Mouse (Mus musculus) bone marrow, adult 2 months (tissue): ENCODE measurements at regions not wholly inside any gene's neighbourhood (a gene's known extent, or its start where the extent isn't known, plus 50 kb on each side); places are given as distances from the start of the nearest gene placed in this dataset.

Source experiments
- CTCF ChIP-seq: fragments of 200-500 bp; IDR thresholded peaks from 2 replicates; pipeline ENCODE4 v1.5.1; 2011; ENCODE audit warnings: low read length, control low read depth; ENCODE audit not compliant: control insufficient read depth, insufficient read depth
- POLR2A ChIP-seq: fragments of 200-500 bp; IDR thresholded peaks from 2 replicates; pipeline ENCODE4 v1.6.1; 2011; ENCODE audit warnings: low read depth, mild to moderate bottlenecking, control low read depth, low read length, borderline replicate concordance; ENCODE audit not compliant: control insufficient read depth

DNA sequence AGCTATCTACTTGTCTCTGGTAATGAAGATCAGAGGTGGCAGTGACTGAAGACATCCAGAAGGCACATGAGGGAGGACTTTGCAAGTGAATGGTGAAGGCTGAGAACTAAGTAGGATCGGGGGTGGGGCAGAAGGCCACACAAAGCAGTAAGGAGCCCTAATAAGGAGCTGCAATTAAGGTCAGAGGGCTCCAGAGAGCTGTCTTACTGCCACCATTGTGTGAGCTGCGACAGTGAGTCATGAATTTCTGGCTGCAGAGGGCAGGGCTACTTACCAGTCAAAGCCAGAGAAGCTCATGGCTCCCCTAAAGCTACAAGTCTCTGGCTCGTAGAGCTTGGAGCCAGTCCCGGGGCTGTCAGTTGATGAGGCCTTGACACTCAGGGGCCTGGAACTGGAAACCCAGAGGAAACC lies 172.1 kb downstream of the Shq1 start:
- TF ChIP-seq POLR2A (no peak), CTCF (no peak)
